8 mouse cellular contexts compared by ENCODE assay signal in the genomic region with DNA sequence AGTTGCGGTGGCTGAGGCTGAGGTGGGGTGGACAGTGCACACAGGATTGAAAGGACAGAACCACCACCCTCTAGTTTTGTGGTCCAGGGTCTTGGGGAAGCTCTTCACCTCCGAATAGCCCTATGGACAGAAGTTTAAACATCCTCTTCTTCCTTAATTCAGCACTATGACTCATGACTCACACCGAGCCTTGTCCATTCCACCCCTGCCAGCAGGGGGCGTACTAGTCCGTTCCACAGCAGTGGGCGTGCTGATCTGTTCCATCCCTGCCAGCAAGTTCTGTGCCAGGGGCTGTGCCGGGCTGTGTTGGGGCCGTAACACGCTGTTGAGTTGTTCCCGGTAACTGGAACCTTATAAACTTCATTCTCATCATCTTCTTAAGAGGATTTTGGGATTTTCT.
DNase-seq lines count a peak whose midpoint lies in the region; ATAC-seq and TF ChIP-seq lines count a peak whose summit lies in the region.

No protein-coding gene starts in this region.

- no peak for ATAC-seq in monocyte, adult 5-6 weeks (replicated peaks; ENCODE audit: insufficient number of reproducible peaks, low FRiP score, low TSS enrichment, poor library complexity, severe bottlenecking)
- no peak for ATAC-seq in stomach, postnatal 0 days (ENCODE audit: low FRiP score, low TSS enrichment)
- ATAC-seq in erythroid progenitor cell, adult 5-6 weeks (replicated peaks; ENCODE audit: low FRiP score, poor library complexity, severe bottlenecking) = no peak

- no peak overlapping the region for H3K9ac ChIP-seq in stomach, postnatal 0 days (ENCODE audit: low read length)

- H3K4me3 ChIP-seq in stomach, postnatal 0 days (ENCODE audit: low read depth, low read length) = no peak overlapping the region

- DNase-seq in heart, adult 11 months = peak; percentile 83
- no peak for DNase-seq in heart, postnatal 25 days (ENCODE audit: low spot score)
- DNase-seq in monocyte, adult 2 months (ENCODE audit: low read depth in 1 of 2, low spot score in 2 of 2) = peak; percentile 16 to 18
- DNase-seq in adrenal gland, adult 18-20 months (ENCODE audit: low spot score in 2 of 2) = peak; percentile 71 to 75
- DNase-seq in kidney, postnatal 25 days = peak; percentile 44 to 50
- peak; percentile 64 for DNase-seq in stomach, postnatal 0 days (ENCODE audit: low spot score)

- TF ChIP-seq CTCF in stomach, postnatal 0 days (IDR thresholded peaks at IDR 0.05; ENCODE audit: low read depth) = peak; percentile 76

- WGBS in stomach, postnatal 0 days = 62% methylated on average over 10 of the region's 10 CpGs

- no peaks in the 10 kb centered on the region for H3K4me1 ChIP-seq in stomach, postnatal 0 days (replicated peaks; ENCODE audit: control insufficient read depth, insufficient read depth)

- H3K27ac ChIP-seq in stomach, postnatal 0 days (replicated peaks) = no peak overlapping the region

- no peak for TF ChIP-seq EP300 in stomach, postnatal 0 days (optimal IDR thresholded peaks at IDR 0.05)

- no peak overlapping the region for H3K4me2 ChIP-seq in stomach, postnatal 0 days (replicated peaks; ENCODE audit: low read depth)

- H3K27me3 ChIP-seq in stomach, postnatal 0 days (ENCODE audit: control insufficient read depth, insufficient read depth, low read length) = no peaks in the 10 kb centered on the region; the same call in 1 of the 2 replicates

- intact Hi-C loops in heart, postnatal 25 days (cut with DNase I) = loop anchor here (10.0 kb wide), 2 partner anchors 343 to 1473 kb away; no protein-coding TSS in a partner anchor

- H3K9me3 ChIP-seq in stomach, postnatal 0 days (ENCODE audit: control insufficient read depth, low read length) = no peaks in the 10 kb centered on the region

- H3K36me3 ChIP-seq in stomach, postnatal 0 days (ENCODE audit: control insufficient read depth, insufficient read depth, low read length) = no peaks in the 10 kb centered on the region
